Mouse (Mus musculus): ENCODE measurements around the gene Olfr1532-ps1.
"Not testable (repeated sequence)": the region's sequence is repeated elsewhere in the genome, so short reads cannot be mapped to it uniquely, and the experiment has no call there.

The Olfr1532-ps1 gene

GRCm38 (mm10) chr7:106907676-106908075, at the start of gene Olfr1532-ps1:
Olfr1532-ps1 (plus strand) TSS chr7:106908001.
- no peak for DNase-seq (ENCODE audit: low spot score in 2 of 2)

DNA sequence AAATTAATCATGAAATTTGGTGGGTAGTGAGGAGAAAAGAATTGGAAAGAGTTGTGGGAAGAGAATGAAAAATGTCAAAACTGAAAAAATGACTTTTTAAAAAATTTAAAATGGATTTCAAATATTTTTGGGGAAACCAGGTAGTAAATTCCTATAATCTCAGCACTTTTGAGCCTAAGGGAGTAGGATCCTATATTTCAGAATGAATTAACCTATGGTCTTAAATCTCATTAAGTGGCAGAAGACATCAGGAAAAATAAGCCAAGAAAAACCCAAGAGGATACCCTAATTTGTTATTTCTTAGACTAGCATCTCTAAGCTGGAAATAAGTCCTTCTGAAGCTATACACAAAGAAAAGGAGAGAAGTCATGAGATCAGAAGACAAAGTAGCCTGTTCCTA, 44.9 kb upstream of the Olfr1532-ps1 start, which contains the start of gene Olfr704:
Gene Olfr704 (plus strand): TSS at position 301 of the 400 bp plus-strand sequence.
- DNase-seq (ENCODE audit: low spot score in 2 of 2) = no peak

DNA sequence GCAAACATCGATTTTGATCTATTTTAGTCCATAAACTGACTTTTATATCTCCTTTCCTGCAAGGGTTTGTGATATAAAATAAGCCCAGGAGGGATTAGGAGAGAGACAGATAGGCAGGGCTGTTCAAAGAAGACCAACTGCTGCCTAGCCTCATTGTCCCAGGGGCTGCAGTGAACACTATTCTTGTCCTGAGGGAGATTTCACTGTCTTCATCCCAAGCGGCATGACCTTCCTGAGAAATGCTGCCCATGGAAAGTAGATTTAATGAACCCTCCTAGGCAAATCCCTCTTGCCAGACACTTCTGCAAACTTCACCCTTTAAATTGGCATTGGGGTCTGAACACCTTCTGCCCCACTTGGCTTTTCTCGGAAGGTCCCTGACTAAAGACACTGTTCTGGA, 31.0 kb upstream of the Olfr1532-ps1 start, which contains the start of gene Olfr705:
Gene Olfr705 (minus strand): TSS at position 101 of the 400 bp plus-strand sequence.
- no peak for DNase-seq (ENCODE audit: low spot score in 2 of 2)

DNA sequence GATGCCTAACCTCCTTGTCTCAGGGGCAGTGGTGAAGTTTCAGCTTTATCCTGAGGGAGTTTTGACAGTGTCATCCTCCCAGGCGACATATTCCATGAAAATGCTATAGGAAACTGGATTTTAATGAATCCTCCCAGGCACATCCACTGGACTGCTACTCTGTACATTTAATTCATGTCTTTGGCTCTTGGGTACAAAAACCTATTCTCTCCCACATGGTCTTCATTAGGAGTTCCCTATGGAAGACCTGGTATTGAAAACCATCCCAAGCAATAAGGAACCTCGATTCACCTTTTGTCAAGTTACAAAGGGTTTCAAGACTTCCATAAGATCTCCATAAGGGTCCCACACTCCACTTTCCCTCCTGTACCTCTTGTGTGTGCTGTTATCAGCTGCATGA, 19.7 kb upstream of the Olfr1532-ps1 start, which contains the start of gene Olfr706:
Gene Olfr706 (minus strand): TSS at position 101 of the 400 bp plus-strand sequence.
- DNase-seq (ENCODE audit: low spot score in 2 of 2) = no peak

DNA sequence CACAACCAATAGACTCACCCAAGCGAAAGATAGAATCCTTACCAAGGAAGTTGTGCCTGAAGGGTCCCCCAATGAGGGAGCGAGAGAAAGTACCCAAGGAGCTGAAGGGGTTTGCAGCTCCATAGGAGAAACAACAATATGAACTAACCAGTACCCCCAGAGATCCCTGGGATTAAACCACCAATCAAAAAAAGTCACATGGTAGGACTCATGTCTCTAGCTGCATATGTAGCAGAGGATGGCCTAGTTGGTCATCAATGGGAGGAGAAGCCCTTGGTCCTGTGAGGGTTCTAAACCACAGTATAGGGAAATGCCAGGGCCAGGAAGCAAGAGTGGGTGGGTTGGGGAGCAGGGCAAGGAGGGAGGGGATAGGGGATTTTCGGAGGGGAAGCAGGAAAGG, 6.7 kb upstream of the Olfr1532-ps1 start, which contains the start of gene Olfr707:
Gene Olfr707 (minus strand): TSS at position 101 of the 400 bp plus-strand sequence.
- not testable (repeated sequence) for DNase-seq (ENCODE audit: low spot score in 2 of 2)

DNA sequence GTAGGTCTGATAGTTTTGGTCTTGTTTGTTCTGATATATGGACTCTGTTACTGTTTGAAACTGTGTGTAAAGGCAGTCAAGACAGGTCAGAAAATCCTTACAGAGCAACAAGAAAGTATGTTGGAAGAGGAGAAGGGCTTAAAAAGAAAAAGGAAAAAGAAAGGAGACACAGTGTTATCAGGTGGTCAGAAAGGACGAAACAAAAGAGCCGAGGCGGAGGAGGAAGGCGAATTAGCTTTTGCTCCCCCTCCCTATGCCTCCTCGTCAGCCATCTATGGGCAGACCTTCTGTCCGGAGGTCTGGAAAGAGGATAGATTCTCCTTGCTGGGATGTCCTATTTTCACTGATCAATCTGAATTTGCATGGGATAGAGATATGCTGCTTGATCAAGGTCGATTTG, 13.2 kb downstream of the Olfr1532-ps1 start:
- not testable (repeated sequence) for DNase-seq (ENCODE audit: low spot score in 2 of 2)

GRCm38 (mm10) chr7:106932119-106932518, 24.3 kb downstream of the Olfr1532-ps1 start, which contains the start of gene Olfr709-ps1:
Olfr709-ps1 (minus strand) TSS chr7:106932219.
- no peak for DNase-seq (ENCODE audit: low spot score in 2 of 2)

- no peak for DNase-seq (ENCODE audit: low spot score in 2 of 2)
Measured at GRCm38 (mm10) chr7:106948212-106948611, 40.4 kb downstream of the Olfr1532-ps1 start, which contains the start of gene Olfr710. Olfr710 (minus strand) TSS chr7:106948312.

DNA sequence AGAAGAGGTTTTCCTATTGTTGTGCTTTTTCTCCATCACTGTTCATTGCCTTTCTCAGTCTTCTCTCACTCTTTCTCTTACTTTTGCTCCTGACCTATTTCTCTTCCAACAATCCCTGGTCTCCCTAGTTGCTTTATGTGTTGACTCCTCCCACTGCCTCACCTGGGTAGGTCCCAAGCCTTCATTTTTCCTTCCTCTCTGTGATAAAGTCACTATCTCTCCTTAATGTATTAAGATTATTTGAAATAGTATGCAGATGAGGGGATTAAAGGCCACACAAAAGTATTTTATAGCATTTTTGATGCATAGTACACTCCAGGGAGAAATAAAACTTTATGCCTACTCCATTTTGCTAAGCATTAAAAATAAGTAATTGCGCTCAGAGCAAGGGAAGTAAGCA, 56.0 kb downstream of the Olfr1532-ps1 start, which contains the start of gene Olfr6:
Gene Olfr6 (minus strand): TSS at position 101 of the 400 bp plus-strand sequence.
- no peak for DNase-seq (ENCODE audit: low spot score in 2 of 2)

All from heart, adult 9 months (tissue).